Mouse (Mus musculus) urinary bladder, postnatal 14 days (tissue): ENCODE data around the gene P2ry6.

ENCODE experiments used
- DNase-seq: peaks from one replicate; pipeline ENCODE4 v3.0.0; 2021; ENCODE audit warnings: low spot score

The P2ry6 gene

GRCm38 (mm10) chr7:100916526-100916925 is 57.9 kb downstream of the P2ry6 start:
- no peak for DNase-seq

DNA sequence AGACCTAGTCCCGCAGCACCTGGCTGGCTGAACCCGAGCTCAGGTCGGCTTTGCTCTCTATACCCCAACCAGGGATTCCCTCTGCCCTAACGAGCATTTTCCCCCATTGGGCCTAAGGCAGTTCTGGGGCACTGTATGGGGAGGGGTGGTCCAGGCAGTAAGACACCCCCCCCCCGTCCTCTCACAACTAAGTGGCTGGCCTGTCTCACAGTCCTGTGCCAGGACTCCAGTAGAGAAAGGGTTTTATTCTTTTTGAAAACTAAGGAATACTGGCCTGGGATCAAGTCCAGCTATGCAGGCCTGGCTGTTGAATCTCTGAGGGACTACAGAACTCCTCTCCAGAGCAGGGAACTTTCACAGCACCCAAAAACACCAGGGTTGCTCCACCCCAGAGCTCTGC is 59.2 kb downstream of the P2ry6 start:
- DNase-seq, result no peak

DNA sequence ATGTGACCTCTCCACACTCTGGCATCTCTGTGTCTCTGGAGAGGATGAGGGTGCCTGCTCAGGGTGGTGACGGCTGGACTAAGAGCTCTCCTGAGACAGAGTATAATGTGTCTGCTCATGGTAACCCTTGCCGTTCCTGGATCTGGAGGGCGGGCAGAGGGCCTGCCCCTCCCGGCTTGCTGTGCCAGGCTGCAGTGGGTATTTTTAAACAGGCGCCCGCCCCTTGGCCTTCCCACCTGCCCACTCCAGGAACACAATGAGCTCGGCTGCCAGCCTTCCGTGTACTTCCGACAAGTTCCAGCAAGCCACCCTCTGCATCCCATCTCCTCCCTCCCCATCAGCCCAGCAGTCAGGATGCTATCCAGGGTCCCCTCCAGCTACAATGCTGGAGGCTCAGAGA is 62.7 kb downstream of the P2ry6 start:
- no peak for DNase-seq

DNA sequence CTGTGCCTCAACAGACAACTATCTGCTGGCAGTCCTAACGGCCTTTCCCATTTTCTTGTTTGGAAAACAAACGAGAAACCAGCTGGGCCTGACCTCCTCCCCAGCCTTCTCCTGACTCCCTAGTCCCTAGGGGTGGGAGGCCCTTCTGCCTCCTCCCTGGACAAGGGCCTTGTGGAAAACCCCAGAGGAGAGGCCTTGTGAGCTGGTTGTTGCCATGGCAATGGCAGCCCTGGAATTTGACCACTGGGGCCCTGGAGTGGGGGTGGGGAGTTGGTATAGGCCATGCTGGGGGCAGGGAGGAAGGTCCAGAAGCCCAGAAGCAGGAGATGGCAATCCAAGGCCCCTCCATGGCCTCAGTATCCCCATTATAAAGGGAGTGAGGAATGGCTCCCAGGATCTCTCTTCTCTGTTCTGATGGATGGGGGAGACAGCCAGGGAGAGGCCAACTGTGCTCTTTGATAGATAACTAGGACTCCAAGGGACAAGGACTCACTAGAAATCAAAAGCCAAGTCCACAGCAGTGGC is 63.1 kb downstream of the P2ry6 start:
- no peak for DNase-seq

GRCm38 (mm10) chr7:100908567-100908966 is 65.9 kb downstream of the P2ry6 start:
- peak; percentile 58 for DNase-seq

DNA sequence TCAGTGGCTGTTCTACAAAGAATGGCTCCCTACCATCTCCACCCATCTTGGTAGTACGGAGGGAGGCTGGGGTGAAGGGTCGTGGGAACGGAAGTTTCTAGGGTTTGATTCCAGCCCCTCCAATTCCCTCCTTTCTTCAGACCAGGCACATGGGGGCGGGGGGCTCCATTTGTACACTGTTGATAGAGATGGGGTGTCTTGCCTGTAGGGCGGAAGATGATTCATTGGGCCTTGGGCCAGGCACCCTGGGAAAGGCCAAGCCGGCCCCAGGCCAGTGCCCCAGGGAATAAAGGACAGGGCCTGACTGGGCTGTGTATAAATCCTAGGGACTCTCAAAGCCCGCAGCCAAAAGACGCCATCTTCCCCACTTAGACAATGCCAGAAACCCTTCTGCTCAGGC is 66.4 kb downstream of the P2ry6 start:
- no peak for DNase-seq

- peak; percentile 85 for DNase-seq
These were observed 67.2 kb downstream of the P2ry6 start for GRCm38 (mm10) chr7:100907231-100907630.

- DNase-seq, result no peak
These were observed 68.2 kb downstream of the P2ry6 start for GRCm38 (mm10) chr7:100906029-100906789.

GRCm38 (mm10) chr7:100905037-100905436 is 69.4 kb downstream of the P2ry6 start:
- DNase-seq, result no peak

DNA sequence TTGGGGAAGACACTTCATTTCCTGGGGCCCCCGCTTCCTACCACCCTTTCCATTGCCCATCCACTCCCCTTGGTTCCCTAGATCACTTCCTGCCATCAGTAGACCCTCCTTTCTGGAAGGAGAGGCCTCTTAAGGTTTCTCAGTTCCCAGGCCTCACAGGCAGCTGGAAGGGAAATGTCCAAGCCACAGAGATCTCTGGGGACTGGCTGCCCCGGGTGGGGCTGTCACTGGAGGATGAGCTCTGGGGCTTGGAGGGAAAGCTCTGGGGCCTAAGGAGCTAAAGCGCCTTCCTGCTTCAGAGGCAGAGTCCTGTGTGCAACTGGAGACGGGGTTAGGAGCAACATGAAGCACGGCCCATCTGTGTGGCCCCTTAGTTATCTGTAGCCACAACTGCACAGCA is 69.8 kb downstream of the P2ry6 start:
- DNase-seq, result no peak

GRCm38 (mm10) chr7:100902451-100903137 is 71.9 kb downstream of the P2ry6 start:
- no peak for DNase-seq

GRCm38 (mm10) chr7:100897828-100898227 is 76.6 kb downstream of the P2ry6 start:
- DNase-seq, result no peak

GRCm38 (mm10) chr7:100894833-100895226 is 79.6 kb downstream of the P2ry6 start:
- DNase-seq, result no peak

DNA sequence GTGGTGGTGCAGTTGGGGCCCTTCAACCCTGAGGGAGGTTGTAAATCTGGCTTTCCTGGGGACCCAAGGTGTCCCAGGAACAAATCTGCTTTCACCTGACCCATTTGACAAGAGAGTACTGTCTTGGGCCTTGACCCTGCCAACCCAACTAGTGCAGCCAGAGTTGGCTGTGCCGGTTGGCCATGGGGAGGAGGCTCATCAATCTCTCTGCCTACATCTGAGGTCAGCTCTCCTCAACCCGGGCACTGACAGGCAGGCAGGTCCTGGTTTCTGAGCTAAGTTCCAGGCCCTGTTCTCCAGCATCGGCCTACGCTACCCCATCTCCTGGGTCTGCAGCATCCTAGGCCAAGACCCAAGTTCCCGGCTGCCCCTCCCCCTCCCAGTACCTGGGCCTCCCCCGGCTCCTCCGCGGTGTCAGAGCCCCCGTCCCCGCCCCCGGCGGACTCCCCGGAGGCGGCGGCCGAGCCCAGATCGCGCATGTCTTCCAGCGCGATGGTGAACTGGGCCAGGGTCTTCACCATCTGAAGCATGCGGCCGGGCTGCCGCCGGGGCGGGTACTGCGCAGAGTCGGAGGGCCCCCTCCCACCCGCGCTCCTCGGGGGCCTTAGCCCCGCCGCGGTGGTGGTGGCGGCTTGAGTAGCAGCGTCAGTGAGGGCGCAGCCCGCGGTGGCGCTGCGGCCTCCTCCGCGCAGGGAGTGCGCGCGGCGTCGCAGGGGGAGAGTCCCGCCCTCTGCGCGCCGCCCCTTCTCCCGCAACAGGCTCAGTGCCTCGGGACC is 80.2 kb downstream of the P2ry6 start:
- no peak for DNase-seq

DNA sequence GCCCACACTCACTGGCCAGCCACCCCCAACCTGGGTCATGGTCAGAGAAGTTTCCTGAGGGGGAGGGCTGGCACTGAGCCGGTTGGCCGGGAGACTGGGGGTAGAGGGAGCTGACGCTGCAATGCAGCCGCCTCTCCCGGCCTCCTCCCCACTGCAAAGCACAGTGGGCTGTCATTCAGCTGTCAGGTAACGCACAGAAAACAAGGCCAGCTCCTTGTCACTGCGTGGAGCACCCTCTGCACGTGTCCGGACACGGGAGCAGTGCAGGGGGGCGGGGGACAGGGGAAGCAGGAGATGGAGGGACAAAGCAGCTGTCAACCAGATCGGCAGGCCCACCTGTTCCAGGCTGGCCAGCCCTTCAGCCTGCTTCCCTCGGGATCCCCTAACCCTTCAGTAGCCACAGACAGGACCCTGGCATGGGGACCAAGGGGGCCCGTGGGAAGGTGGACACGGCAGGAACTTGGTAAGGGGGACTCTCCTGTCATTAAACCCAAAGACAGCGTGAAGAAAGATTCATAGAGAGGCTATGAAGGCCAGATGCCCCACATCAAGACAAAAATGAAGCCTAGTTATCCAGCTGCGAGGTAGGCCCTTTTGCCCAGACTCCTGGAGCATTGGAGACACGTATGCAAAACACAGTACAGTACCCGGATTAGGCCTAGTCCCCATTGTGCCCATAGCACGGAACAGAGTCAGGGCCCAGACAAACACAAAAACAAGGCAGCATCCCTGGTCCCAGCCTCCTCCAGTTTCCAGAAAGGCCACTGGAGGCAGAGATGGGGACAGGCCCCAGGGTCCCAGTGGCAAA is 81.0 kb downstream of the P2ry6 start:
- no peak for DNase-seq
